Mouse (Mus musculus) embryonic fibroblast, embryonic 13.5 days (primary cell): ENCODE results near the gene Lyrm1. TPM values are rescaled to one million over a fixed set of nuclear protein-coding genes. Genes with fewer than 3 reads are reported as not detected.

Experiments used
- H3K27ac ChIP-seq: 2 replicates; pipeline ENCODE4 v1.5.1; 2012; ENCODE audit warnings: low read length, control low read depth, inconsistent platforms; ENCODE audit not compliant: insufficient read depth
- H3K4me1 ChIP-seq: 2 replicates; pipeline ENCODE4 v1.6.1; 2011; ENCODE audit warnings: low read length; ENCODE audit not compliant: control insufficient read depth, insufficient read depth
- H3K4me3 ChIP-seq: 2 replicates; pipeline ENCODE4 v1.5.1; 2011; ENCODE audit warnings: mild to moderate bottlenecking, control low read depth, low read length; ENCODE audit not compliant: insufficient read depth
- CTCF ChIP-seq: IDR thresholded peaks from 2 replicates; pipeline ENCODE4 v1.5.1; 2011; ENCODE audit warnings: mild to moderate bottlenecking, control low read depth, low read length, moderate library complexity, borderline replicate concordance; ENCODE audit not compliant: insufficient read depth
- POLR2A ChIP-seq: IDR thresholded peaks from 2 replicates; pipeline ENCODE4 v1.6.1; 2011; ENCODE audit warnings: low read depth, mild to moderate bottlenecking, control low read depth, low read length, moderate library complexity
- polyA plus RNA-seq: library from polyadenylated mRNA; stranded (reverse); fragments of >200 nt; gene quantifications from 2 replicates; pipeline ENCODE4 v1.2.4, GENCODE M21; 2011; ENCODE audit warnings: low read depth; ENCODE audit not compliant: missing spikeins, insufficient read length

Lyrm1 gene
- polyA plus RNA-seq, 1 experiment: 7.1 TPM

- no peaks in the 10 kb centered on the region for H3K4me1 ChIP-seq
- H3K27ac ChIP-seq: no peak overlapping the region
- H3K4me3 ChIP-seq: no peak overlapping the region
- no peak for TF ChIP-seq CTCF
Measured at GRCm38 (mm10) chr7:119906523-119907215, 11.0 kb downstream of the Lyrm1 start.

GRCm38 (mm10) chr7:119911727-119912126 lies 16.1 kb downstream of the Lyrm1 start:
- no peak for TF ChIP-seq CTCF
- TF ChIP-seq POLR2A: no peak
- H3K4me3 ChIP-seq: no peak overlapping the region
- no peak overlapping the region for H3K27ac ChIP-seq
- no peaks in the 10 kb centered on the region for H3K4me1 ChIP-seq

GRCm38 (mm10) chr7:119920457-119920856 lies 24.8 kb downstream of the Lyrm1 start:
- Histone ChIP-seq H3K4me1 (no peaks in the 10 kb centered on the region; the same call in 1 of the 2 replicates), H3K4me3 (no peak overlapping the region), H3K27ac (peak overlapping the region; percentile 38)
- no peak for TF ChIP-seq POLR2A
- TF ChIP-seq CTCF: no peak

GRCm38 (mm10) chr7:119921054-119921453 lies 25.4 kb downstream of the Lyrm1 start:
- TF ChIP-seq CTCF (no peak), POLR2A (no peak)
- no peak overlapping the region for H3K4me3 ChIP-seq

GRCm38 (mm10) chr7:119928783-119929440 lies 33.3 kb downstream of the Lyrm1 start:
- Histone ChIP-seq H3K4me1 (no peaks in the 10 kb centered on the region), H3K27ac (no peak overlapping the region), H3K4me3 (no peak overlapping the region)
- TF ChIP-seq CTCF: no peak
- TF ChIP-seq POLR2A: no peak

More at GRCm38 (mm10) chr7:119921054-119921453, 25.4 kb downstream of the Lyrm1 start:
- no peak overlapping the region; the same call in 1 of the 2 replicates for H3K27ac ChIP-seq
- no peaks in the 10 kb centered on the region; the same call in 1 of the 2 replicates for H3K4me1 ChIP-seq

- TF ChIP-seq CTCF (no peak), POLR2A (no peak)
- Histone ChIP-seq H3K4me3 (no peak overlapping the region), H3K4me1 (no peaks in the 10 kb centered on the region), H3K27ac (no peak overlapping the region)
Measured at GRCm38 (mm10) chr7:119936321-119936720, 40.7 kb downstream of the Lyrm1 start.

- H3K4me3 ChIP-seq: no peak overlapping the region
- TF ChIP-seq POLR2A (no peak), CTCF (no peak)
- no peaks in the 10 kb centered on the region for H3K4me1 ChIP-seq
- no peak overlapping the region for H3K27ac ChIP-seq
Measured at GRCm38 (mm10) chr7:119937036-119937435, 41.4 kb downstream of the Lyrm1 start.

- no peak for TF ChIP-seq POLR2A
- TF ChIP-seq CTCF: no peak
- Histone ChIP-seq H3K4me1 (no peaks in the 10 kb centered on the region), H3K27ac (no peak overlapping the region), H3K4me3 (no peak overlapping the region)
Measured at GRCm38 (mm10) chr7:119941569-119941968, 45.9 kb downstream of the Lyrm1 start.

GRCm38 (mm10) chr7:119954047-119954446 lies 58.4 kb downstream of the Lyrm1 start:
- H3K4me3 ChIP-seq: no peak overlapping the region
- TF ChIP-seq CTCF (no peak), POLR2A (no peak)
- no peak overlapping the region for H3K27ac ChIP-seq
- H3K4me1 ChIP-seq: no peaks in the 10 kb centered on the region

GRCm38 (mm10) chr7:119957421-119957820 lies 61.8 kb downstream of the Lyrm1 start:
- TF ChIP-seq POLR2A (no peak), CTCF (no peak)
- Histone ChIP-seq H3K4me3 (no peak overlapping the region), H3K4me1 (peaks cover 3% of the 10 kb centered on the region; the same call in 1 of the 2 replicates), H3K27ac (no peak overlapping the region)
